Mouse (Mus musculus) intestine, embryonic 15.5 days (tissue): ENCODE results near the gene Hrh3. TPM values are rescaled to one million over a fixed set of nuclear protein-coding genes. Genes with fewer than 3 reads are reported as not detected.
A peak's percentile ranks its signal among the peaks of the same experiment; 100 is the strongest.

Source experiments
- ATAC-seq: fragments of 200-750 bp; cut with Nextera tagmentation; 2 replicates; pipeline ENCODE4 v1.8.0; 2017; ENCODE audit warnings: moderate TSS enrichment, moderate library complexity
- H3K27ac ChIP-seq: fragments of 300-500 bp; sonication (generic); 2 replicates; pipeline ENCODE4 v1.5.1; 2015; ENCODE audit warnings: mild to moderate bottlenecking, inconsistent platforms
- H3K27me3 ChIP-seq: fragments of 300-500 bp; sonication (generic); replicated peaks from 2 replicates; pipeline ENCODE4 v1.6.1; 2015; ENCODE audit warnings: inconsistent platforms
- H3K36me3 ChIP-seq: fragments of 300-500 bp; sonication (generic); 2 replicates; pipeline ENCODE4 v1.6.1; 2015; ENCODE audit warnings: inconsistent platforms
- H3K4me1 ChIP-seq: fragments of 300-500 bp; sonication (generic); replicated peaks from 2 replicates; pipeline ENCODE4 v1.6.1; 2015; ENCODE audit warnings: inconsistent platforms
- H3K4me2 ChIP-seq: fragments of 300-500 bp; sonication (generic); replicated peaks from 2 replicates; pipeline ENCODE4 v1.6.1; 2015; ENCODE audit warnings: mild to moderate bottlenecking, inconsistent platforms
- H3K4me3 ChIP-seq: fragments of 300-500 bp; sonication (generic); replicated peaks from 2 replicates; pipeline ENCODE4 v1.5.1; 2015; ENCODE audit warnings: inconsistent platforms
- H3K9ac ChIP-seq: fragments of 300-500 bp; sonication (generic); 2 replicates; pipeline ENCODE4 v1.6.1; 2015; ENCODE audit warnings: inconsistent platforms
- H3K9me3 ChIP-seq: fragments of 300-500 bp; sonication (generic); 2 replicates; pipeline ENCODE4 v1.6.1; 2016; ENCODE audit warnings: inconsistent platforms
- WGBS: fragments of 180-500 bp; shearing (Covaris S2); methylation state at CpG from one replicate; pipeline ENCODE4 v1.1.7; 2015; 5-methylcytosine and 5-hydroxymethylcytosine counted together
- polyA plus RNA-seq: library from polyadenylated mRNA; unstranded; fragments of >200 nt; fragmentation: Nextera tagmentation; extraction: Ambion mirVana; gene quantifications from 2 replicates; pipeline ENCODE4 v1.2.1, GENCODE M21; 2015

Hrh3 gene
- polyA plus RNA-seq, 1 experiment from 2014 or later, result 0.08 TPM

- Histone ChIP-seq H3K9ac (no peak overlapping the region), H3K9me3 (no peaks in the 10 kb centered on the region), H3K4me2 (peak overlapping the region; percentile 94), H3K27me3 (peaks cover 72% of the 10 kb centered on the region), H3K27ac (no peak overlapping the region), H3K4me1 (peaks cover 27% of the 10 kb centered on the region), H3K4me3 (peak overlapping the region; percentile 52), H3K36me3 (no peaks in the 10 kb centered on the region)
- WGBS, result 2% methylated on average over 57 of the region's 57 CpGs
- ATAC-seq, result no peak
Measured at GRCm38 (mm10) chr2:180103151-180103977, 924 bp downstream of the Hrh3 start.

GRCm38 (mm10) chr2:180099529-180099928 lies 4.8 kb downstream of the Hrh3 start:
- Histone ChIP-seq H3K9ac (no peak overlapping the region), H3K4me1 (peaks cover 21% of the 10 kb centered on the region), H3K36me3 (no peaks in the 10 kb centered on the region), H3K9me3 (no peaks in the 10 kb centered on the region), H3K27me3 (peaks cover 71% of the 10 kb centered on the region), H3K4me3 (no peak overlapping the region), H3K4me2 (peak overlapping the region; percentile 30), H3K27ac (no peak overlapping the region)
- ATAC-seq, result no peak
- 4% methylated on average over 15 of the region's 15 CpGs for WGBS

- ATAC-seq, result no peak
Measured at GRCm38 (mm10) chr2:180098167-180098566, 6.1 kb downstream of the Hrh3 start.

GRCm38 (mm10) chr2:180097585-180097984 lies 6.7 kb downstream of the Hrh3 start:
- 32% methylated on average over 3 of the region's 3 CpGs for WGBS
- Histone ChIP-seq H3K36me3 (no peaks in the 10 kb centered on the region), H3K9me3 (no peaks in the 10 kb centered on the region), H3K9ac (no peak overlapping the region), H3K27me3 (peaks cover 51% of the 10 kb centered on the region), H3K4me3 (no peak overlapping the region), H3K27ac (no peak overlapping the region), H3K4me1 (0 out of 2 replicates have a peak, but pooled peaks cover 6% of the 10 kb centered on the region), H3K4me2 (no peak overlapping the region)
- ATAC-seq, result no peak

More at GRCm38 (mm10) chr2:180098167-180098566, 6.1 kb downstream of the Hrh3 start:
- Histone ChIP-seq H3K4me1 (peaks cover 10% of the 10 kb centered on the region), H3K27me3 (peaks cover 57% of the 10 kb centered on the region), H3K27ac (no peak overlapping the region), H3K4me3 (no peak overlapping the region), H3K9ac (no peak overlapping the region), H3K9me3 (no peaks in the 10 kb centered on the region), H3K4me2 (no peak overlapping the region), H3K36me3 (no peaks in the 10 kb centered on the region)
- WGBS, result 52% methylated on average over 5 of the region's 5 CpGs

GRCm38 (mm10) chr2:180095711-180096110 lies 8.6 kb downstream of the Hrh3 start:
- no peaks in the 10 kb centered on the region for H3K9me3 ChIP-seq
- peaks cover 33% of the 10 kb centered on the region for H3K27me3 ChIP-seq
- H3K4me3 ChIP-seq, result no peak overlapping the region
- no peaks in the 10 kb centered on the region for H3K36me3 ChIP-seq
- H3K9ac ChIP-seq, result no peak overlapping the region
- 33% methylated on average over 5 of the region's 5 CpGs for WGBS
- no peak overlapping the region for H3K27ac ChIP-seq
- H3K4me2 ChIP-seq, result no peak overlapping the region
- no peak for ATAC-seq
- 0 out of 2 replicates have a peak, but pooled peaks cover 6% of the 10 kb centered on the region for H3K4me1 ChIP-seq

- Histone ChIP-seq H3K27me3 (0 out of 2 replicates have a peak, but pooled peaks cover 2% of the 10 kb centered on the region), H3K9me3 (no peaks in the 10 kb centered on the region), H3K4me3 (no peak overlapping the region), H3K36me3 (0 out of 2 replicates have a peak, but pooled peaks cover 5% of the 10 kb centered on the region), H3K4me1 (no peaks in the 10 kb centered on the region), H3K27ac (no peak overlapping the region), H3K4me2 (no peak overlapping the region), H3K9ac (no peak overlapping the region)
- WGBS, result 59% methylated on average over 11 of the region's 11 CpGs
- ATAC-seq, result no peak
Measured at GRCm38 (mm10) chr2:180090285-180090684, 14.0 kb downstream of the Hrh3 start.

- Histone ChIP-seq H3K9ac (no peak overlapping the region), H3K36me3 (0 out of 2 replicates have a peak, but pooled peaks cover 6% of the 10 kb centered on the region), H3K27me3 (0 out of 2 replicates have a peak, but pooled peaks cover 2% of the 10 kb centered on the region), H3K9me3 (no peaks in the 10 kb centered on the region), H3K27ac (no peak overlapping the region), H3K4me2 (no peak overlapping the region), H3K4me1 (no peaks in the 10 kb centered on the region), H3K4me3 (no peak overlapping the region)
- no peak for ATAC-seq
- WGBS, result 92% methylated on average over 4 of the region's 4 CpGs
Measured at GRCm38 (mm10) chr2:180087472-180087871, 16.8 kb downstream of the Hrh3 start.

GRCm38 (mm10) chr2:180086637-180087027 lies 17.7 kb downstream of the Hrh3 start:
- no peak for ATAC-seq
- H3K27ac ChIP-seq, result no peak overlapping the region
- H3K9me3 ChIP-seq, result no peaks in the 10 kb centered on the region
- no peak overlapping the region for H3K4me3 ChIP-seq
- WGBS, result 88% methylated on average over 5 of the region's 5 CpGs
- 0 out of 2 replicates have a peak, but pooled peaks cover 6% of the 10 kb centered on the region for H3K36me3 ChIP-seq
- no peak overlapping the region for H3K9ac ChIP-seq
- no peaks in the 10 kb centered on the region for H3K4me1 ChIP-seq
- no peak overlapping the region for H3K4me2 ChIP-seq
- 0 out of 2 replicates have a peak, but pooled peaks cover 2% of the 10 kb centered on the region for H3K27me3 ChIP-seq

- no peak overlapping the region for H3K9ac ChIP-seq
- H3K4me1 ChIP-seq, result no peaks in the 10 kb centered on the region
- no peaks in the 10 kb centered on the region for H3K9me3 ChIP-seq
- H3K27me3 ChIP-seq, result 0 out of 2 replicates have a peak, but pooled peaks cover 2% of the 10 kb centered on the region
- no peak overlapping the region for H3K4me2 ChIP-seq
- no peak overlapping the region for H3K4me3 ChIP-seq
- 75% methylated on average over 16 of the region's 16 CpGs for WGBS
- H3K36me3 ChIP-seq, result 0 out of 2 replicates have a peak, but pooled peaks cover 6% of the 10 kb centered on the region
- H3K27ac ChIP-seq, result no peak overlapping the region
- ATAC-seq, result no peak
Measured at GRCm38 (mm10) chr2:180085926-180086636, 18.2 kb downstream of the Hrh3 start.

- ATAC-seq, result no peak
- H3K4me1 ChIP-seq, result no peaks in the 10 kb centered on the region
- 30% methylated on average over 3 of the region's 3 CpGs for WGBS
- 0 out of 2 replicates have a peak, but pooled peaks cover 6% of the 10 kb centered on the region for H3K36me3 ChIP-seq
- no peaks in the 10 kb centered on the region for H3K9me3 ChIP-seq
- no peak overlapping the region for H3K27ac ChIP-seq
- H3K4me3 ChIP-seq, result no peak overlapping the region
- no peak overlapping the region for H3K9ac ChIP-seq
- H3K4me2 ChIP-seq, result no peak overlapping the region
- no peaks in the 10 kb centered on the region for H3K27me3 ChIP-seq
Measured at GRCm38 (mm10) chr2:180084565-180084964, 19.7 kb downstream of the Hrh3 start.

- Histone ChIP-seq H3K27me3 (no peaks in the 10 kb centered on the region), H3K9me3 (no peaks in the 10 kb centered on the region), H3K4me1 (no peaks in the 10 kb centered on the region), H3K27ac (no peak overlapping the region), H3K36me3 (0 out of 2 replicates have a peak, but pooled peaks cover 6% of the 10 kb centered on the region), H3K4me3 (no peak overlapping the region), H3K9ac (no peak overlapping the region), H3K4me2 (no peak overlapping the region)
- no peak for ATAC-seq
- WGBS, result 91% methylated on average over 10 of the region's 10 CpGs
Measured at GRCm38 (mm10) chr2:180083063-180083462, 21.2 kb downstream of the Hrh3 start.

- H3K4me2 ChIP-seq, result no peak overlapping the region
- H3K4me3 ChIP-seq, result no peak overlapping the region
- H3K27me3 ChIP-seq, result no peaks in the 10 kb centered on the region
- no peak overlapping the region for H3K9ac ChIP-seq
- 0 out of 2 replicates have a peak, but pooled peaks cover 4% of the 10 kb centered on the region for H3K36me3 ChIP-seq
- no peaks in the 10 kb centered on the region for H3K4me1 ChIP-seq
- whole genome bisulfite sequencing, result 82% methylated on average over 8 of the region's 8 CpGs
- H3K9me3 ChIP-seq, result no peaks in the 10 kb centered on the region
- ATAC-seq, result no peak
- H3K27ac ChIP-seq, result no peak overlapping the region
Measured at GRCm38 (mm10) chr2:180080680-180081079, 23.6 kb downstream of the Hrh3 start.
